Mouse (Mus musculus) gastrocnemius, postnatal 10 days (tissue): ENCODE data around the gene Nyap2. TPM values are rescaled to one million over a fixed set of nuclear protein-coding genes. Genes with fewer than 3 reads are reported as not detected.
"Not testable (repeated sequence)": the region's sequence is repeated elsewhere in the genome, so short reads cannot be mapped to it uniquely, and the experiment has no call there.

Experiments used
- DNase-seq: peaks from one replicate; pipeline ENCODE4 v3.0.0; 2021; ENCODE audit warnings: mixed read lengths
- total RNA-seq, 2 experiments: library from RNA; stranded (reverse); gene quantifications; 2 replicates each; pipeline ENCODE4 v1.2.3; 2021

Gene Nyap2
- total RNA-seq, 2 experiments from 2014 or later: 0.07 to 0.52 TPM

- DNase-seq: no peak
Measured at GRCm38 (mm10) chr1:81180686-81181085, 103.9 kb downstream of the Nyap2 start.

DNA sequence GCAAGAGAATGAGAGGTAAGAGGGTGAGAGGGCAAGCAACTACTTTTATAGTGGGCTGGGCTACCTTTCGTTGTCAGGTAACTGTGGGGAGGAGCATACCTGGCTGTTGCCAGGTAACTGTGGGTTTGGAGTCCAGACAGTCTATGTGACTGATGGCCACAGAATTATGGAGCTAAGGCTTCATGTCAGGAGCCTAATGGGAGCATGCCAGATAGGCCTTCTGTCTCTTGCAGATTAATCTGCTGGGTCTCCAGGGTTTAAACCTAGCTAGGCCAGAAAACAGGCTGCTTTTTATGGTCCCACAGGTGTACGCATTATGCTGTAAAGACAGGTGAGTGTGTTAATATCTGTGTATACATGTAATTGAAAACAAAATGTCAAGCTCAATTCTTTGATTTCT is 132.8 kb downstream of the Nyap2 start:
- no peak for DNase-seq

DNA sequence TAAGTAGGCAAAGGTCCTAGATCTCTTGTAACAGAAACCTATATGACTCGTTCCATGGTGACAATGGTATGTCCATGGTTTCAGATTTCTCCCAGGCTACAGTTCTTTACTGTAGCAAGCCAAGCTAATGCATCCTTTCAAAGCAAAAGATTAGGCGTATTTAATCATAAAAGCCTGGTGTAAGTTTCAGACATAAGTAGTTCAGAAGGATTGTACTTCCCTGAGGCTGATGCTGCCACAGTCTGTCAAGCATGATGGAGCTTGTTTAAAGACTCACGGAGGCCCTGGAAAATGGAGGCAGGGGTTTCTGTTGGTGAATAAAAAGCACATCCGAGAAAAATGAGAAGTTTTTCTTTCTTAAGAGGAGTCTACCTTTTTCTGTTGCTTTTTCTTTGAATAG is 134.7 kb downstream of the Nyap2 start:
- DNase-seq: no peak

GRCm38 (mm10) chr1:81219790-81220189 is 143.0 kb downstream of the Nyap2 start:
- DNase-seq: no peak

DNA sequence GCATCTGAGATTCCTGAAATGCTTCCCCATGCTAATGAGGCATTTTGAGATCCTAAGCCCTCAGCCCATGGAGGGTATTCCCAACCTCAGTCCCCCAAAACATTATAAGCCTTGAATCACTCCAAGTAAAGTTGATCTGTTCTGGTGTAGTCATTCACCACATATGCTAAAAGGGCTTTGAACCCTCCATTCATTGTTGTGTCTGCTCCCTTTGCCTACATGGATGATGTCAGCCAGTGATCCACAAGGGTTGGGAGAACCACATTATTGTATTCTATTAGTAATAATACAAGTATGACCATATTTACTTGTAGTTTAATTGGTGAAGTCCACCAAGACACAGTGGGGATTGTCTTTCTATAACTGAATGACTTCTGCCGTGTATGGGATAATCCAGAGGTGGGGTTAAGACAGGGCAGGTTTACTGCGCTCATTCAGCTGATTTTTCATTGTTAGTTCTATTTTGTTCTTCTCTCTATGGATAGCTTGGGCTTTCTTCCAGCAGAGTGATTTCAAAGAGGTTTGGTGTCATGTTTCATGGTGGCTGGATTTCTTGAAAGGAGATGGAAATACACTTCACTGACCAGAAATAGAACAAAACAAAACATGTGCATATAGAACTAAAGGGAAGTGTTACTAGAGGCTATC is 155.1 kb downstream of the Nyap2 start:
- DNase-seq: no peak

DNA sequence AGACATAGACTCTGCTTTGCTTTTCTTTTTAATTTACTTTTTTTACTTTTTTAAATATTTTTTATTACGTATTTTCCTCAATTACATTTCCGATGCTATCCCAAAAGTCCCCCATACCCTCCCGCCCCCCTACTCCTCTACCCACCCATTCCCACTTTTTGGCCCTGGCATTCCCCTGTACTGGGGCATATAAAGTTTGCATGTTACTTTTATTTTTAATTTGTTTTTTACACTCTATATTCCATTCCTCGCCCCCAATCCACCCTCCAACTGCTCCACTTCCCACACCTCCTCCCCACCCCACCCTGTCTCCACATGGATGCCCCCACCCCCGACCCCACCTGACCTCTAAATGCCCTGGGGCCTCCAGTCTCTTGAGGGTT is 155.6 kb downstream of the Nyap2 start:
- DNase-seq: not testable (repeated sequence)

DNA sequence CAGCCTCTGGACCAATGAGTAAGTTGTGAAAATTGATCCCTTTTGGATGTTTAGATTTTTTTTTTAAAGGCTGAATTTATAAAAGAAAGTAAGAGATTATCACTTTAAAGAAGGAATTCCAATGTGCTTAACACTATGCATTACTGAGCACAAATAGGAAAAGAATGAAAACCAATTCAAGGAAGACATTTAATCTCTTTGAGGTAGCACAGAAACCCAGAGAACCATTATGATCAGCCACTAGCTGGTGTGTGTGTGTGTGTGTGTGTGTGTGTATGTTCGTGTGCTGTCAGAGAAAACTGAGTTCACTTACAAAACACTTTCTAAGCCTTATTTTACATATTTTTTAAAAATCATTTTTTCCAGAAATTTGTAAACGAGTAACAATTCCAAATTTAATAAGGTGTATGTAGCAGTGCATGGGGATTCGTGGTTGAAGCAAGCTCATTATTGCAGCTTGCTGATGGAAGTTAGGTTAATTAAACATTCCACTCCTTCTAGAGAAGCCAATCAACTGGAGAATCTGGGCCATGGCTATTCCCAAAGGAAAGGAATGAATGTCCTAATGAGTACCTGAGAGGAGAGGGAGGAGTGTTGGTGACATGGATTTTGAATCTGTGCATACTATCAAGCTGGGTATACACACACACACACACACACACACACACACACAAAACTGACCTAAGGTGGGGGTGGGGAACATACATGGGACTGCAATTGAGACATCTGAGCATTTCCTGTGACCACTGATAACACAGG is 171.9 kb downstream of the Nyap2 start:
- DNase-seq: no peak

GRCm38 (mm10) chr1:81250068-81250467 is 173.3 kb downstream of the Nyap2 start:
- no peak for DNase-seq

GRCm38 (mm10) chr1:81266441-81266840 is 189.7 kb downstream of the Nyap2 start:
- DNase-seq: no peak

- no peak for DNase-seq
Measured at GRCm38 (mm10) chr1:81280978-81281377, 204.2 kb downstream of the Nyap2 start.

GRCm38 (mm10) chr1:81285633-81286032 is 208.9 kb downstream of the Nyap2 start:
- DNase-seq: no peak

- no peak for DNase-seq
Measured at GRCm38 (mm10) chr1:81287088-81287487, 210.3 kb downstream of the Nyap2 start.

DNA sequence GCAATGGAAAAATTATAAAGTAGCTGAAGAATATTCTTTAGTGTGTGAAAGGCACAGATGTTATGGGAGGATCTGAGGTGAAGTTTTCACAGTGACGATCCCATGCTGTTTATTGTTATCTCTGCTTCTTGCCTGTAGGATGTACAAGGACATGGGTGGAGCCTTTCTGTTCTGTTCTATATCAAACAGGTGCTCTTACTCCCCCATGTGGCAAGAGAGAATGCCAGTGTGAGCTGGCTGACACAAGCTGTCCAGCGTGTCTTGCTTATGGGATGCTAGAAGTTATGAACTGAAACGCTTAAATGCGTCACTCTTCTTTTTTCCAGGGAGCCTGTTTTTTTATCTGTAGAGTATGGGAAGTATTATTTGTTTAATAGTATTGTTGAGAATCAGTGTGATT is 224.0 kb downstream of the Nyap2 start:
- no peak for DNase-seq

DNA sequence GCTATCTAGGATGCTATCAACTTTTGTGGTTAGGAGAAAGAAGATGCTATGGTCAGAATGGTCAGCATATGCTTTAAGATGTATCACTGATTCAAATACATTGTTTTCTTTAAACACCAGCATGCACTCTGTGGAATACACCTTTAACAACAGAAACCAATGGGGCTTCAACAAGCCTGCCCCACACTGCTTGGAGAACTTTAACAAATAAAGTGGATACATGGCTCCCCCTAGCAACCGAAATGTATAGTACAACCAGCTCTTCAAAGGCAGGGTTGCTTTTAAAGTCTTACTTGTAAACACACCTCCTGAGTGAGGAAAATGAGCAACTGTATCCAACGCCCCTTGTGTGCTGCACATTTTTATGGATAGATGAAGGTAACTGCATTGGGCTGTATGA is 224.9 kb downstream of the Nyap2 start:
- peak; percentile 20 for DNase-seq

GRCm38 (mm10) chr1:81303389-81303788 is 226.6 kb downstream of the Nyap2 start:
- DNase-seq: no peak

DNA sequence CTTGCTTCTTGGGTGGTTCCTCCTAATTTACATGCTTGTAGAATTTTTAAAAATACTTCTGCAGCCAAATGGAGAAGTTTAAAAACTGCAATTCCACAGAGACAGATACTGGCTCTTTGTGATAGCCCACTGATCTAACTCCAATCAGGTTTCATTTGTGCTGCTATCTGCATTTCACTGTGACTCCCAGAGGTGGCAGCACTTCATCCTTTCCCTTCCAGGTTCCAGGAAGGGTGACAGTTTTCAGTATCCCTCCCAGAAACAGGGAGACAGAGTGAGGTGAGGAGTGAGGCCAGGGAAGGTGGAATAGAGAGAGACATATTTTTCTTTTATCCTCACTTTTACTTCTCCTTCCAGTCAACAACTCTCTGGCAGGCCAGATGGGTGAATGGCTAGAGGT is 230.7 kb downstream of the Nyap2 start:
- DNase-seq: no peak

DNA sequence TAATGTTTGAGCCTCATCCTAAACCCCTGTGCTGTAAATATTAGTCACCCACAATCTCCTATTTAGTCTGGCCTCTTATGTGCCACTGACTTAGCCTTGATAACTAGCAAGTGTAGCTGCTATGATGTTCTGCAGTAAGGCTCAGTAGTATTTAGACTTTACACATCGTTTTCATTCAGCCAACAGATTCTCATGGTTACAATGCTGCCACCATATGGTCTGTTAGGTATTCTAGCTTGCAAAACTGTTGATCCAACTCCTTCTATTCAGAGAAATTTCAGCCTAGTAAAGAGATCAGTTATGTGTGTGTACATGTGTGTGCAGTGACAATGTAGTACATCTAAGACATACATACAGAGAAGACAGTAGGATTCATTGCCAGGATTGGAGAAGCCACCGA is 231.2 kb downstream of the Nyap2 start:
- DNase-seq: no peak

GRCm38 (mm10) chr1:81310087-81310626 is 233.4 kb downstream of the Nyap2 start:
- DNase-seq: peak; percentile 68

GRCm38 (mm10) chr1:81316403-81316994 is 239.7 kb downstream of the Nyap2 start:
- DNase-seq: peak; percentile 81

GRCm38 (mm10) chr1:81316995-81317413 is 240.3 kb downstream of the Nyap2 start:
- DNase-seq: no peak

GRCm38 (mm10) chr1:81387722-81388121 is 311.0 kb downstream of the Nyap2 start:
- DNase-seq: no peak
